Mouse (Mus musculus) embryo, embryonic 10.5 days (tissue): ENCODE results near the gene Gm10053.
"Not testable (repeated sequence)": the region's sequence is repeated elsewhere in the genome, so short reads cannot be mapped to it uniquely, and the experiment has no call there.

Experiments used
- DNase-seq: peaks from one replicate; pipeline ENCODE4 v3.0.0-alpha.2; 2015; ENCODE audit warnings: low spot score

The Gm10053 gene

GRCm38 (mm10) chr19:24875129-24875870 lies at the start of gene Gm10053:
Gene Gm10053 (plus strand): TSS chr19:24875686.
- DNase-seq: not testable (repeated sequence)

- DNase-seq: no peak
These were observed 33.4 kb upstream of the Gm10053 start for GRCm38 (mm10) chr19:24842080-24842479.

- DNase-seq: peak; percentile 73
These were observed 30.4 kb upstream of the Gm10053 start for GRCm38 (mm10) chr19:24845007-24845546.

GRCm38 (mm10) chr19:24848345-24848744 lies 27.1 kb upstream of the Gm10053 start:
- peak; percentile 53 for DNase-seq

GRCm38 (mm10) chr19:24848844-24849243 lies 26.6 kb upstream of the Gm10053 start:
- no peak for DNase-seq

- DNase-seq: no peak
These were observed 23.8 kb upstream of the Gm10053 start for GRCm38 (mm10) chr19:24851456-24852315.

- DNase-seq: no peak
These were observed 14.2 kb upstream of the Gm10053 start for GRCm38 (mm10) chr19:24861276-24861611.

GRCm38 (mm10) chr19:24861612-24862451 lies 13.7 kb upstream of the Gm10053 start, which contains the start of gene Pgm5:
Gene Pgm5 (minus strand): TSS chr19:24861855.
- peak; percentile 50 for DNase-seq

GRCm38 (mm10) chr19:24865436-24865835 lies 10.1 kb upstream of the Gm10053 start:
- DNase-seq: no peak

- peak; percentile 92 for DNase-seq
These were observed 4.3 kb upstream of the Gm10053 start for GRCm38 (mm10) chr19:24871037-24871635.

- no peak for DNase-seq
These were observed 1.6 kb upstream of the Gm10053 start for GRCm38 (mm10) chr19:24873873-24874272.

- DNase-seq: no peak
These were observed 5.8 kb downstream of the Gm10053 start for GRCm38 (mm10) chr19:24881237-24881636.

GRCm38 (mm10) chr19:24885504-24885903 lies 10.0 kb downstream of the Gm10053 start:
- peak; percentile 89 for DNase-seq

GRCm38 (mm10) chr19:24886888-24887287 lies 11.4 kb downstream of the Gm10053 start:
- DNase-seq: no peak

- DNase-seq: peak; percentile 8
These were observed 21.1 kb downstream of the Gm10053 start for GRCm38 (mm10) chr19:24896536-24896935.

GRCm38 (mm10) chr19:24897006-24897895 lies 21.8 kb downstream of the Gm10053 start:
- DNase-seq: peak; percentile 43

GRCm38 (mm10) chr19:24897896-24898736 lies 22.6 kb downstream of the Gm10053 start:
- DNase-seq: peak; percentile 62

GRCm38 (mm10) chr19:24898737-24899577 lies 23.5 kb downstream of the Gm10053 start:
- DNase-seq: peak; percentile 58
